Mouse (Mus musculus) cerebellum, adult 2 months (tissue): ENCODE measurements at regions not wholly inside any gene's neighbourhood (a gene's known extent, or its start where the extent isn't known, plus 50 kb on each side); places are given as distances from the start of the nearest gene placed in this dataset.

ENCODE experiments used
- CTCF ChIP-seq: fragments of 200-500 bp; IDR thresholded peaks from 2 replicates; pipeline ENCODE4 v1.5.1; 2011; ENCODE audit warnings: low read depth, mild to moderate bottlenecking, control low read depth, low read length, moderate library complexity, borderline replicate concordance; ENCODE audit not compliant: insufficient read depth
- POLR2A ChIP-seq: fragments of 200-500 bp; IDR thresholded peaks from 2 replicates; pipeline ENCODE4 v1.6.1; 2011; ENCODE audit warnings: low read length, control low read depth, borderline replicate concordance; ENCODE audit not compliant: insufficient read depth

DNA sequence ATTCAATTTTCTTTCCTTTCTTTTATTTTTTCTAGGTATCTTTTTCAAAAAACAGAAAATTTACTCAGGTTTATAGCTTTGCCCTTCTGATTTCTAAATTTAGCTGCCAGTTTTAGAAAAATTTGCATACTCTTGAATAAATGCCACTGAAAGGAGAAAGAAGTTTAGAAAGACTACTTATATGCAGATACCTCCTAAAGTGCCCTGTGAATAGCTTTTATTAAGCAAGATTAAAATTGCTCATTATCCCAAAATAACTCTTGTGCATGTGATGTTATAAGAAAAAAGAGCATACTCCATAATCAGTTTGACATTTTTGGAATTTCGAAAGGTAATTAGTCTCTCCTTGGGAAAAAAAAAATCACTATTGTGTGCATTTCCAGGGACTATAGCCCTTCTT is 453.2 kb downstream of the Inhba start:
- TF ChIP-seq CTCF (no peak), POLR2A (no peak)
